Mouse (Mus musculus) embryonic facial prominence, embryonic 13.5 days (tissue): ENCODE measurements around the gene Tia1. TPM values are rescaled to one million over a fixed set of nuclear protein-coding genes. Genes with fewer than 3 reads are reported as not detected.
A peak's percentile ranks its signal among the peaks of the same experiment; 100 is the strongest.

Experiments
- ATAC-seq: fragments of 200-750 bp; cut with Nextera tagmentation; 2 replicates; pipeline ENCODE4 v1.8.0; 2017; ENCODE audit warnings: low read depth; ENCODE audit not compliant: insufficient number of reproducible peaks, insufficient read depth, low FRiP score, low TSS enrichment
- H3K27ac ChIP-seq: fragments of 300-500 bp; sonication (generic); 2 replicates; pipeline ENCODE4 v1.5.1; 2015; ENCODE audit warnings: moderate library complexity, mild to moderate bottlenecking, inconsistent platforms
- H3K27me3 ChIP-seq: fragments of 300-500 bp; sonication (generic); 2 replicates; pipeline ENCODE4 v1.6.1; 2015; ENCODE audit warnings: mild to moderate bottlenecking, inconsistent platforms
- H3K36me3 ChIP-seq: fragments of 300-500 bp; sonication (generic); 2 replicates; pipeline ENCODE4 v1.6.1; 2015; ENCODE audit warnings: mild to moderate bottlenecking, inconsistent platforms
- H3K4me1 ChIP-seq: fragments of 300-500 bp; sonication (generic); 2 replicates; pipeline ENCODE4 v1.6.1; 2015; ENCODE audit warnings: inconsistent platforms
- H3K4me2 ChIP-seq: fragments of 300-500 bp; sonication (generic); 2 replicates; pipeline ENCODE4 v1.6.1; 2015; ENCODE audit warnings: moderate library complexity, mild to moderate bottlenecking, inconsistent platforms
- H3K4me3 ChIP-seq: fragments of 300-500 bp; sonication (generic); 2 replicates; pipeline ENCODE4 v1.5.1; 2015; ENCODE audit warnings: mild to moderate bottlenecking, inconsistent platforms
- H3K9ac ChIP-seq: fragments of 300-500 bp; sonication (generic); 2 replicates; pipeline ENCODE4 v1.6.1; 2015; ENCODE audit warnings: mild to moderate bottlenecking, inconsistent platforms
- H3K9me3 ChIP-seq: fragments of 300-500 bp; sonication (generic); 2 replicates; pipeline ENCODE4 v1.6.1; 2016; ENCODE audit warnings: inconsistent platforms
- WGBS: fragments of 180-500 bp; shearing (Covaris S2); methylation state at CpG from one replicate; pipeline ENCODE4 v1.1.7; 2015; ENCODE audit warnings: mixed read lengths; 5-methylcytosine and 5-hydroxymethylcytosine counted together
- polyA plus RNA-seq: library from polyadenylated mRNA; unstranded; fragments of >200 nt; fragmentation: Nextera tagmentation; extraction: Ambion mirVana; gene quantifications from 2 replicates; pipeline ENCODE4 v1.2.1, GENCODE M21; 2015

The Tia1 gene
- polyA plus RNA-seq, 1 experiment from 2014 or later = 279 TPM

DNA sequence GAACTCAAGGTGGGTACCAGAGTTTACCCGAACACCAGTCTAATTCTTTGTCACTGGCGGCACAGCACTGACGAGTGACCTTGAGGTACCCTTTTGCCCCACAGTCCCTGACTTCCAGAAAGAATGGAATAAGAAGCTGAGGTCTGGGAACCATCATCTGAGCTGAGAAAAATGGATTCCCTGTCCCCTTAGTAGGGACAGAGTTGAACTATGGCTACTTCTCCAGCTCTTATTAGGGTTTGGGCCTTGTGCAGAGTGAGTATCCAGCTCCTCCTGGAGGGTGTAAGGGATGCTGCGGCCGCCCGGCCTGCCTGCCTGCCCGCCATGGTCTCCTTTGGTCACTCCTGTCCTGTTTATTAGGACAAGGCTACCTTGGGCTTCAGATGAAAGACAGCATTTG lies 69.1 kb downstream of the Tia1 start:
- no peaks in the 10 kb centered on the region for H3K27me3 ChIP-seq
- peaks cover 13% of the 10 kb centered on the region; the same call in 1 of the 2 replicates for H3K36me3 ChIP-seq
- peak overlapping the region; percentile 75 for H3K4me2 ChIP-seq
- H3K4me3 ChIP-seq = peak overlapping the region; percentile 41
- 69% methylated on average over 7 of the region's 7 CpGs for WGBS
- peak overlapping the region; percentile 89 for H3K27ac ChIP-seq
- no peak for ATAC-seq
- H3K9ac ChIP-seq = peak overlapping the region; percentile 65
- no peaks in the 10 kb centered on the region for H3K9me3 ChIP-seq
- H3K4me1 ChIP-seq = peaks cover 18% of the 10 kb centered on the region

DNA sequence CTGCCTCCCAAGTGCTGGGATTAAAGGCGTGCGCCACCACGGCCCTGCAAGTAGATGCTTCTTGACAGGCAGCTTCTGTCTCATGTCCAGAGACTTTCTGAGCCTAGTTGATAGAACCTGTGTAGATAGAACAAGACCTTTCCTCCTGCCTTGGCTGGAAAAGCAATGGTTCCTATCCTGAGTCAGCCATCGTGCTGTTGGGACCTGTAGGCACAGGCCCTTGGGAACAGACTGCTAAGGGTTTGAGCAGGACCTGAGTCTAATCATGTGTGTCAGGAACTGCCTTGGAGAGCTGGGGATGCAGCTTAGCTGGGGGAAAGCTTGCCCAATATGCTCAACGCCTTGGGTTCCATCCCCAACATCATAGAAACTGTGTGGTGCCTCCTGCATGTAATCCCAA lies 70.1 kb downstream of the Tia1 start:
- Histone ChIP-seq H3K4me1 (peaks cover 28% of the 10 kb centered on the region), H3K27ac (no peak overlapping the region), H3K4me2 (no peak overlapping the region), H3K4me3 (no peak overlapping the region), H3K9ac (no peak overlapping the region), H3K27me3 (no peaks in the 10 kb centered on the region), H3K9me3 (no peaks in the 10 kb centered on the region), H3K36me3 (peaks cover 9% of the 10 kb centered on the region; the same call in 1 of the 2 replicates)
- WGBS = 94% methylated on average over 5 of the region's 5 CpGs
- no peak for ATAC-seq

DNA sequence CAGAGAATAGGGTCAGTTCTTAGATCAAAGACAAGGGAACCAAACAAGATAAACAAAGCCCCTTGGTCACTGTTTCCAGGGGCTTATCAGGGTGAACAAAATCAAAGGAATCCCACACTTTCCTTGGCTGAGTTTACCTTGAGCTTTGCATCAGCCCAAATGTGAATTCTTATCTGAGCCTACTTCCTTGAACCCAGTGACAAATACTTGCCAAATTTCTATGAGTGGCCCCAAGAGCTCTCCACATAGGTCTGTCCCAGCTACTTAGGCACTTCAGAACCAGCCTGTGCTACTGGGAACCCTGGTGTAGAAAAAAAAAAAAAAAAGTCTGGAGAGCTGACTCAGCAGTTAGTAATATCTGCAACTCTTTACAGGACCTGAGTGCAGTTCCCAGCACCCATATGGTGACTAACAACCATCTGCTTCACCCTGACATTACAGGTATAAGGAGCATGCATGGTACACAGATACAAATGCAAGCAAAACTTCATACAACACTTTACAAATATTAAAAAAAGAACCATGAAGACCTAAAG lies 70.7 kb downstream of the Tia1 start:
- no peak overlapping the region for H3K4me2 ChIP-seq
- H3K27ac ChIP-seq = no peak overlapping the region
- no peak overlapping the region for H3K9ac ChIP-seq
- no peak for ATAC-seq
- H3K4me3 ChIP-seq = no peak overlapping the region
- H3K9me3 ChIP-seq = no peaks in the 10 kb centered on the region
- H3K4me1 ChIP-seq = peaks cover 35% of the 10 kb centered on the region
- no peaks in the 10 kb centered on the region for H3K27me3 ChIP-seq
- peaks cover 7% of the 10 kb centered on the region; the same call in 1 of the 2 replicates for H3K36me3 ChIP-seq

DNA sequence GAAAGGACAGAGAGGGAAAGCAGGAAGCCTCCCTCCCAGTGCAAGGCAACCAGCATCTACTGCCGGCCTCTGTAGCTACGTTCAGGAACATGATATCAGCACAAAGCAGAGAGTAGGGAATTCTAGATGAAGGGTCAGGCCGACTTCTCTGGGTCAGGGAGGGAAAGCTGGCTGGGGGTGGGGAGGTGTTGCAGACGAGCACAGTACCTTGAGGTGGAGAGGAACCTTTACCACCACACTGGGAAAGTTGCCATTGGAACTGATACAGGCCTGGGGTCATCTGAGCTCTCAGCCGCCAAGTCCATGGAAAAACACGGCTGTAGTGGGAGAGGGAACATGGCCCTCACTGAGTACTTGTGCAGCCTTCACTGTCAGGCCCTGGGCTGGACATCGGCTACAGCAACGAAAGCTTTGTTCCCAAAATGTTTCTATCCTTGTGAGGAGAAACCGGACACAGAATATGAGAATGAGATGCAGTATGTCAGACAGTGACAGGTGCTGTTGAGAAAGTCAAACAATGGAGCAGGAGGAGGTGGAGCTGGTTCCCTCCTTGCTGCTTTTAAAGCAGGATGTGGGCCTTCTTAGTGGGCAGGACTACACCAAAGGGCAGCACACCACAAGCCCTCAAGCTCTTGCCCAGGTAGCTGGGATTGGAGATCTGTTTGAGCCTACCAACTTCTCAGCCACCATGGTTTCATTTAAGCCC lies 71.6 kb downstream of the Tia1 start:
- Histone ChIP-seq H3K27ac (no peak overlapping the region), H3K4me1 (peaks cover 44% of the 10 kb centered on the region), H3K4me2 (no peak overlapping the region), H3K27me3 (no peaks in the 10 kb centered on the region), H3K9ac (no peak overlapping the region), H3K36me3 (no peaks in the 10 kb centered on the region), H3K4me3 (no peak overlapping the region), H3K9me3 (no peaks in the 10 kb centered on the region)
- WGBS = 58% methylated on average over 9 of the region's 9 CpGs
- ATAC-seq = no peak

DNA sequence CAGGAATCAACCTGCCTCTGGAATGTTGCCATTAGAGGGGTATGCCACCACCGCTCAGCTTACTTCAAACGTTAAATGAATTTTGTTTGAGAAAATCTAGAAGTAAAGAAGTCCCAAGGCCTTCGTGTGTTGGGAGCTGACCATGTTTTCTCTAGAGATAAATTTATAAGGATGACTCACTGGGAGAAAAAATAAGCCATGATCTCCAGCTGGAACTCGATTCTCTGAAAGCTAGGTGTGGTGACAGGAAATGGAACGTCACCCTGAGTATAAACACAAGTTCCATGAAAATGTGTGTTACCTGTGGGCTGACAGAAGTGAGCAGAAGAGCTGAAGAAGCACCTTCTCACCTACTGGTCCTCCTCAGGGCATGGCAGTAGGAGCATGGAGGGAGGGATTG lies 72.9 kb downstream of the Tia1 start:
- Histone ChIP-seq H3K4me1 (peaks cover 45% of the 10 kb centered on the region), H3K27ac (no peak overlapping the region), H3K9me3 (no peaks in the 10 kb centered on the region), H3K36me3 (no peaks in the 10 kb centered on the region), H3K27me3 (no peaks in the 10 kb centered on the region), H3K9ac (no peak overlapping the region), H3K4me2 (no peak overlapping the region), H3K4me3 (no peak overlapping the region)
- 79% methylated on average over 5 of the region's 5 CpGs for WGBS
- no peak for ATAC-seq

DNA sequence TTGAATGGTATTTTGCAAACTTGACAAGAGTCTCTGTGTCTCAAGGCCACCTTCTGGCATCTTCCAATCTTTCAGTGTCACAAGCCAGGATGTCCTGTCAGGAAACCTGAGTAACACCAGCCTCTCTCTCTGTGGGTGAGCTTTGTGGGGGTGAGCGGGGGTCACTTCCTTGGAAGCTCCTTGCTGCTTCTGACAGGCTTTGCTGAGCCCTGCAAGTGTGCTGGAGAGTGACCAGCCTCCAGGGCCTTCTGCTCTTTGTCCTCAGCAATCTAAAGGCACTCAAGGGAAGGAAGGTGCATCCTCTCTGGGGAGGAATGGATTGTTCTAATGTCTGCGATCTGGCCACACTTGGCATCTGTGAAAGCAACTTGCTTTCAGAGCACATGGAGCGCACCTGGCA lies 75.3 kb downstream of the Tia1 start:
- H3K9me3 ChIP-seq = no peaks in the 10 kb centered on the region
- ATAC-seq = no peak
- H3K4me3 ChIP-seq = no peak overlapping the region
- no peak overlapping the region for H3K4me2 ChIP-seq
- no peaks in the 10 kb centered on the region for H3K36me3 ChIP-seq
- no peaks in the 10 kb centered on the region for H3K27me3 ChIP-seq
- no peak overlapping the region for H3K9ac ChIP-seq
- peak overlapping the region; percentile 90 for H3K27ac ChIP-seq
- 67% methylated on average over 3 of the region's 3 CpGs for whole genome bisulfite sequencing
- peaks cover 35% of the 10 kb centered on the region for H3K4me1 ChIP-seq

DNA sequence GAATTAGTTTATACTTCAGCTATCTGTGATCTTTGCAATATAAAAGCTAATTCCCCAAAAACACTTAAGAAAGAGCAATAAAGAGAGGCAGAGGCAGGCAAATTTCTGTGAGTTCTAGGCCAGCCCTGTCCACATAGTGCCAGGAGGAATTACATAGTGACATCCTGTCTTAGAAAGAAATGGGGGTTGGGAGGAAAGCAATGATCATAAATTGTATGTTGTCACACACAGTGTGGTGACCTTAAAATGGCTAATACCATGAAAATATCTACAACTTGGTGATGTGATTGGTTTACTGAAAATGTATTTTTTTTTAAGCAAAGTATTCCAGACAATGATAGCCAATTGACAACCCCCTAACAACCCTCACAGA lies 75.8 kb downstream of the Tia1 start:
- Histone ChIP-seq H3K4me1 (peaks cover 35% of the 10 kb centered on the region), H3K4me2 (0 out of 2 replicates have a peak overlapping the region, but pooled peaks have one; percentile 41), H3K9me3 (no peaks in the 10 kb centered on the region), H3K27ac (peak overlapping the region; percentile 90), H3K36me3 (no peaks in the 10 kb centered on the region), H3K27me3 (no peaks in the 10 kb centered on the region), H3K4me3 (no peak overlapping the region), H3K9ac (no peak overlapping the region)
- no peak for ATAC-seq

DNA sequence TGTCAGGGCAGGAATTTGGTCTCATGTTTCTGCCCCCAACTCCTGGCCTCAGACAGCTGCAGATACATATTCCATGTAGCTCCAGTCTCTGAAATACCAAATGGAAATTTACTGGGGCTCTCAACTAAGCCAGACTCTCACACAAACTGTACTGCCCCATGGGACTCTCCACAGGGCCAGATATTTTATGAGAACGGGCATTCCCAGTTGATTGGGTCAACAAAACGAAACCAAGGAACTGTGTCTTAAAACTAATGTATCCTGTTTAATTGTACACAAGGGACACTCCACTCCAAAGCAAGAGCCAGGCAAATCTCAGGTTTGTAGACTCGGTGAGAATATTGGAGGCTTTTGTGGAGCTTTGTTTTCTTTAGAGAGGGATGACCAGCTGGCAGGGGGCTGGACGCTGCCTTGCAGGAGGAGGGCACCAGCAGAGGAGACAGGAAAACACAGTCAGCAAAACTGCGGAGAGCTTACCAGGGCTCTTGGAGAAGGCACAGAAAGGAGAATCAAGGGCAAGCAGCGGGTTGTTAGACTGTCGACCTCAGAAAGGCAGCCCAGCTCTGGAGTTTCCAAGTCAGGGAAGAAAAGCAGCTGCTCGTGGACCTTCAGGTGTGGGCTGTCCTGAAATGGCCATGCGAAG lies 76.3 kb downstream of the Tia1 start:
- peak overlapping the region; percentile 61 for H3K9ac ChIP-seq
- H3K27ac ChIP-seq = peak overlapping the region; percentile 90
- WGBS = 30% methylated on average over 9 of the region's 9 CpGs

DNA sequence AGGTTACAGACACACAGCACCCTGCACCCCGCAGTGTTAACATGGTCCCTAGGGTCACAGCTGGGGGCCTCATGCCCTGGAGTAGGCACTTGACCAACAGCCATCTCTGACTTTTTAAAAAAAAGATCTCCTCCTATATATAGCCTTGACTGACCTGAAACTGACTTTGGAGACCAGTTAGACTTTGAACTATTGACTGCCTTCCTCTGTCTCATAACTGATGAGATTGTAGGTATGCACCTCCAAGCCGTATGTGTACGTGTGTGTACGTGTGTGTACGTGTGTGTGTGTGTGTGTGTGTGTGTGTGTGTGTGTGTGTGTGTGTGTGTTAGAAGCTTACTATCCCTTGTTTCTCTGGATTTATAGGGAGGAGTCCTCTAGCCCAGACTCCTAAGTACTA lies 77.9 kb downstream of the Tia1 start:
- Histone ChIP-seq H3K4me1 (peaks cover 36% of the 10 kb centered on the region), H3K4me2 (no peak overlapping the region)

More for the DNA sequence above, 76.3 kb downstream of the Tia1 start:
- Histone ChIP-seq H3K27me3 (no peaks in the 10 kb centered on the region), H3K9me3 (no peaks in the 10 kb centered on the region), H3K4me3 (peak overlapping the region; percentile 6; the same call in 1 of the 2 replicates), H3K4me2 (peak overlapping the region; percentile 41), H3K36me3 (no peaks in the 10 kb centered on the region), H3K4me1 (peaks cover 35% of the 10 kb centered on the region)
- no peak for ATAC-seq

More for the DNA sequence above, 77.9 kb downstream of the Tia1 start:
- Histone ChIP-seq H3K27ac (no peak overlapping the region), H3K9me3 (no peaks in the 10 kb centered on the region), H3K27me3 (no peaks in the 10 kb centered on the region), H3K36me3 (no peaks in the 10 kb centered on the region), H3K9ac (no peak overlapping the region), H3K4me3 (no peak overlapping the region)
- 92% methylated on average over 5 of the region's 5 CpGs for WGBS
- ATAC-seq = no peak

Other genes with a start within 250 kb of the Tia1 start
- gene Tgfa, start 209.0 kb upstream of the Tia1 start, polyA plus RNA-seq = 3.6 and 5.8 TPM in 2 replicates
- gene Fam136a, start 38.6 kb upstream of the Tia1 start, polyA plus RNA-seq = 125 TPM in 2 replicates
- 768 and 781 TPM in 2 replicates for gene Snrpg, start 32.9 kb upstream of the Tia1 start, polyA plus RNA-seq
- gene Pcyox1, start 7.1 kb upstream of the Tia1 start, polyA plus RNA-seq = 80.4 and 89.2 TPM in 2 replicates
- gene Gm44790, start 22.4 kb downstream of the Tia1 start, polyA plus RNA-seq = not detected in 2 replicates
- 27.9 and 31.4 TPM in 2 replicates for gene C87436, start 34.2 kb downstream of the Tia1 start, polyA plus RNA-seq
- 270 and 423 TPM in 2 replicates for gene Pcbp1, start 122.1 kb downstream of the Tia1 start, polyA plus RNA-seq
- gene Asprv1, start 223.9 kb downstream of the Tia1 start, polyA plus RNA-seq = 12.1 and 13.4 TPM in 2 replicates